Mouse (Mus musculus) neutrophil, adult 5-6 weeks (primary cell): ENCODE data around the gene Cuedc1. TPM values are rescaled to one million over a fixed set of nuclear protein-coding genes. Genes with fewer than 3 reads are reported as not detected.

Experiments used
- ATAC-seq: fragments of 151-379, 151-347 bp; 2 replicates; pipeline ENCODE4 v1.8.0; 2017; ENCODE audit warnings: mild to moderate bottlenecking, moderate TSS enrichment; ENCODE audit not compliant: insufficient number of reproducible peaks, poor library complexity, low FRiP score, severe bottlenecking; ENCODE audit errors: extremely low read depth
- total RNA-seq: library from RNA; stranded (forward); fragments of 200-1000 nt; gene quantifications from 2 replicates; pipeline ENCODE4 v1.2.3, GENCODE M21; 2017

Cuedc1 gene
- total RNA-seq, 1 experiment from 2014 or later, result 6.3 TPM

- ATAC-seq, result no peak
These were observed 15.8 kb downstream of the Cuedc1 start for GRCm38 (mm10) chr11:88113543-88114271.

GRCm38 (mm10) chr11:88114871-88115301 lies 17.0 kb downstream of the Cuedc1 start:
- ATAC-seq, result no peak

- no peak for ATAC-seq
These were observed 18.7 kb downstream of the Cuedc1 start for GRCm38 (mm10) chr11:88116568-88116967.

- ATAC-seq, result no peak
These were observed 19.7 kb downstream of the Cuedc1 start for GRCm38 (mm10) chr11:88117356-88118090.

GRCm38 (mm10) chr11:88118091-88118440 lies 20.2 kb downstream of the Cuedc1 start:
- ATAC-seq, result no peak

GRCm38 (mm10) chr11:88118817-88119642 lies 21.2 kb downstream of the Cuedc1 start:
- no peak for ATAC-seq

- no peak for ATAC-seq
These were observed 24.7 kb downstream of the Cuedc1 start for GRCm38 (mm10) chr11:88122545-88122944.

- ATAC-seq, result no peak
These were observed 25.2 kb downstream of the Cuedc1 start for GRCm38 (mm10) chr11:88123021-88123420.

GRCm38 (mm10) chr11:88123731-88124130 lies 25.9 kb downstream of the Cuedc1 start:
- no peak for ATAC-seq

GRCm38 (mm10) chr11:88125483-88125882 lies 27.6 kb downstream of the Cuedc1 start:
- no peak for ATAC-seq

- ATAC-seq, result no peak
These were observed 28.5 kb downstream of the Cuedc1 start for GRCm38 (mm10) chr11:88126306-88126793.

GRCm38 (mm10) chr11:88128461-88128860 lies 30.6 kb downstream of the Cuedc1 start:
- ATAC-seq, result no peak

- no peak for ATAC-seq
These were observed 31.4 kb downstream of the Cuedc1 start for GRCm38 (mm10) chr11:88129281-88129680.

GRCm38 (mm10) chr11:88129935-88130334 lies 32.1 kb downstream of the Cuedc1 start:
- no peak for ATAC-seq

- ATAC-seq, result peak; percentile 46
These were observed 34.0 kb downstream of the Cuedc1 start for GRCm38 (mm10) chr11:88131847-88132246.

GRCm38 (mm10) chr11:88135218-88135617 lies 37.4 kb downstream of the Cuedc1 start:
- no peak for ATAC-seq

GRCm38 (mm10) chr11:88137814-88138425 lies 40.1 kb downstream of the Cuedc1 start:
- ATAC-seq, result no peak

- no peak for ATAC-seq
These were observed 41.5 kb downstream of the Cuedc1 start for GRCm38 (mm10) chr11:88139256-88139861.
